Mouse (Mus musculus) CH12.LX (cell line): ENCODE results near the gene Pigk. TPM values are rescaled to one million over a fixed set of nuclear protein-coding genes. Genes with fewer than 3 reads are reported as not detected.

Experiments used
- DNase-seq: peaks from one replicate; pipeline ENCODE4 v3.0.0-alpha.2; 2013; ENCODE audit errors: extremely low read depth
- H3K27ac ChIP-seq: 2 replicates; pipeline ENCODE4 v1.5.1; 2012; ENCODE audit warnings: low read depth, mild to moderate bottlenecking, control low read depth, moderate library complexity; ENCODE audit not compliant: insufficient read depth
- H3K27me3 ChIP-seq: replicated peaks from 2 replicates; pipeline ENCODE3; 2012; ENCODE audit warnings: inconsistent platforms
- H3K36me3 ChIP-seq, 2 experiments: replicated peaks in 1 of 2; 2 replicates each; pipeline versions ENCODE3 to v1.6.1; 2012; ENCODE audit warnings: inconsistent platforms in 1 of 2, low read length in 1 of 2, mild to moderate bottlenecking in 1 of 2, mixed read lengths in 1 of 2, moderate library complexity in 1 of 2; ENCODE audit not compliant: control insufficient read depth in 1 of 2, insufficient read depth in 1 of 2
- H3K4me1 ChIP-seq, 2 experiments: 2 replicates each; pipeline ENCODE4 v1.6.1; 2012; ENCODE audit warnings: inconsistent platforms in 1 of 2, moderate library complexity in 1 of 2; ENCODE audit not compliant: insufficient read depth in 2 of 2, control insufficient read depth in 1 of 2
- H3K4me2 ChIP-seq: 2 replicates; pipeline ENCODE4 v1.6.1; 2012; ENCODE audit warnings: low read depth, mild to moderate bottlenecking, control low read depth; ENCODE audit not compliant: poor library complexity, insufficient read depth, severe bottlenecking
- H3K4me3 ChIP-seq, 3 experiments: fragments of 150-350 bp in 1 of 3; sonication (generic) in 1 of 3; replicated peaks in 1 of 3; 2 replicates each; pipeline versions ENCODE3 to v1.5.1; 2011 to 2012; ENCODE audit warnings: low read depth in 2 of 3, low read length in 2 of 3, mild to moderate bottlenecking in 2 of 3, moderate library complexity in 2 of 3, control low read depth in 1 of 3, improper control_type of control experiment in 1 of 3, inconsistent platforms in 1 of 3, mixed read lengths in 1 of 3; ENCODE audit not compliant: poor library complexity in 1 of 3
- H3K79me2 ChIP-seq: replicated peaks from 2 replicates; pipeline ENCODE4 v1.6.1; 2012; ENCODE audit warnings: mild to moderate bottlenecking, moderate library complexity; ENCODE audit not compliant: control insufficient read depth, poor library complexity, insufficient read depth, severe bottlenecking; ENCODE audit errors: extremely low read depth
- H3K9ac ChIP-seq: 2 replicates; pipeline ENCODE4 v1.6.1; 2012; ENCODE audit warnings: low read depth, mild to moderate bottlenecking, control low read depth, moderate library complexity; ENCODE audit not compliant: insufficient read depth
- H3K9me3 ChIP-seq: replicated peaks from 2 replicates; pipeline ENCODE3; 2012; ENCODE audit warnings: low read length, inconsistent platforms, mixed read lengths
- BHLHE40 ChIP-seq: IDR thresholded peaks from 2 replicates; pipeline ENCODE4 v1.6.1; 2011; ENCODE audit warnings: mild to moderate bottlenecking, low read depth, low read length, improper control_type of control experiment
- CHD1 ChIP-seq: IDR thresholded peaks from 2 replicates; pipeline ENCODE4 v1.6.1; 2012; ENCODE audit warnings: low read depth, low read length, improper control_type of control experiment, inconsistent platforms
- CHD2 ChIP-seq: IDR thresholded peaks from 2 replicates; pipeline ENCODE4 v1.6.1; 2011; ENCODE audit warnings: low read length, improper control_type of control experiment
- CTCF ChIP-seq, 2 experiments: IDR thresholded peaks in 1 of 2; conservative IDR thresholded peaks in 1 of 2; 2 replicates each; pipeline ENCODE4 v1.5.1; 2011 to 2012; ENCODE audit warnings: low read depth in 2 of 2, low read length in 2 of 2, improper control_type of control experiment in 1 of 2, inconsistent platforms in 1 of 2, mild to moderate bottlenecking in 1 of 2, moderate library complexity in 1 of 2
- E2F4 ChIP-seq: IDR thresholded peaks from 2 replicates; pipeline ENCODE4 v1.6.1; 2011; ENCODE audit warnings: low read depth, low read length, improper control_type of control experiment; ENCODE audit not compliant: insufficient replicate concordance
- EP300 ChIP-seq: IDR thresholded peaks from 2 replicates; pipeline ENCODE4 v1.6.1; 2011; ENCODE audit warnings: low read length, improper control_type of control experiment
- ETS1 ChIP-seq: conservative IDR thresholded peaks from 2 replicates; pipeline ENCODE4 v1.6.1; 2012; ENCODE audit warnings: low read depth, mild to moderate bottlenecking, inconsistent platforms, low read length, improper control_type of control experiment, moderate library complexity
- GABPA ChIP-seq: IDR thresholded peaks from 2 replicates; pipeline ENCODE4 v1.6.1; 2012; ENCODE audit warnings: low read depth, low read length, improper control_type of control experiment, inconsistent platforms; ENCODE audit not compliant: insufficient replicate concordance
- HCFC1 ChIP-seq: IDR thresholded peaks from 2 replicates; pipeline ENCODE4 v1.6.1; 2012; ENCODE audit warnings: low read depth, mild to moderate bottlenecking, inconsistent platforms, low read length, improper control_type of control experiment
- JUND ChIP-seq: conservative IDR thresholded peaks from 2 replicates; pipeline ENCODE4 v1.6.1; 2011; ENCODE audit warnings: low read depth, low read length, improper control_type of control experiment
- KAT2A ChIP-seq: IDR thresholded peaks from 2 replicates; pipeline ENCODE4 v1.6.1; 2012; ENCODE audit warnings: low read length, improper control_type of control experiment, inconsistent platforms; ENCODE audit not compliant: insufficient replicate concordance
- MAFK ChIP-seq: IDR thresholded peaks from 2 replicates; pipeline ENCODE4 v1.6.1; 2011; ENCODE audit warnings: low read length, improper control_type of control experiment; ENCODE audit not compliant: insufficient replicate concordance
- MAX ChIP-seq: IDR thresholded peaks from 2 replicates; pipeline ENCODE4 v1.6.1; 2011; ENCODE audit warnings: low read length, improper control_type of control experiment
- MAZ ChIP-seq: IDR thresholded peaks from 2 replicates; pipeline ENCODE4 v1.6.1; 2012; ENCODE audit warnings: low read depth, mild to moderate bottlenecking, inconsistent platforms, low read length, improper control_type of control experiment, moderate library complexity
- MEF2A ChIP-seq: IDR thresholded peaks from 2 replicates; pipeline ENCODE4 v1.6.1; 2014; ENCODE audit warnings: low read depth, mild to moderate bottlenecking, inconsistent platforms, low read length, improper control_type of control experiment, borderline replicate concordance
- MYC ChIP-seq: IDR thresholded peaks from 2 replicates; pipeline ENCODE4 v1.6.1; 2011; ENCODE audit warnings: low read depth, mild to moderate bottlenecking, improper control_type of control experiment, low read length
- NELFE ChIP-seq: IDR thresholded peaks from 2 replicates; pipeline ENCODE4 v1.6.1; 2011; ENCODE audit warnings: low read depth, low read length, improper control_type of control experiment
- NRF1 ChIP-seq: IDR thresholded peaks from 2 replicates; pipeline ENCODE4 v1.6.1; 2014; ENCODE audit warnings: low read depth, mild to moderate bottlenecking, inconsistent platforms, low read length, improper control_type of control experiment, moderate library complexity
- POLR2A ChIP-seq: IDR thresholded peaks from 2 replicates; pipeline ENCODE4 v1.6.1; 2011; ENCODE audit warnings: low read depth, mild to moderate bottlenecking, improper control_type of control experiment, low read length
- POLR2AphosphoS2 ChIP-seq: IDR thresholded peaks from 2 replicates; pipeline ENCODE4 v1.6.1; 2011; ENCODE audit warnings: low read depth, low read length, improper control_type of control experiment
- RAD21 ChIP-seq: IDR thresholded peaks from 2 replicates; pipeline ENCODE4 v1.6.1; 2011; ENCODE audit warnings: low read depth, mild to moderate bottlenecking, low read length, improper control_type of control experiment, moderate library complexity
- RCOR1 ChIP-seq: conservative IDR thresholded peaks from 2 replicates; pipeline ENCODE4 v1.6.1; 2012; ENCODE audit warnings: low read depth, mild to moderate bottlenecking, inconsistent platforms, low read length, improper control_type of control experiment
- SIN3A ChIP-seq: IDR thresholded peaks from 2 replicates; pipeline ENCODE4 v1.6.1; 2012; ENCODE audit warnings: low read length, improper control_type of control experiment, inconsistent platforms
- SMC3 ChIP-seq: IDR thresholded peaks from 2 replicates; pipeline ENCODE4 v1.6.1; 2011; ENCODE audit warnings: low read depth, low read length, improper control_type of control experiment
- TBP ChIP-seq: conservative IDR thresholded peaks from 2 replicates; pipeline ENCODE4 v1.6.1; 2011; ENCODE audit warnings: low read depth, low read length, improper control_type of control experiment
- UBTF ChIP-seq: IDR thresholded peaks from 2 replicates; pipeline ENCODE4 v1.6.1; 2012; ENCODE audit warnings: low read depth, mild to moderate bottlenecking, inconsistent platforms, low read length, improper control_type of control experiment, moderate library complexity
- USF2 ChIP-seq: conservative IDR thresholded peaks from 2 replicates; pipeline ENCODE4 v1.6.1; 2011; ENCODE audit warnings: low read depth, low read length, improper control_type of control experiment
- ZC3H11A ChIP-seq: IDR thresholded peaks from 2 replicates; pipeline ENCODE4 v1.6.1; 2012; ENCODE audit warnings: low read depth, mild to moderate bottlenecking, inconsistent platforms, low read length, improper control_type of control experiment
- ZMIZ1 ChIP-seq: IDR thresholded peaks from 2 replicates; pipeline ENCODE4 v1.6.1; 2012; ENCODE audit warnings: low read depth, mild to moderate bottlenecking, inconsistent platforms, low read length, improper control_type of control experiment
- ZNF384 ChIP-seq: IDR thresholded peaks from 2 replicates; pipeline ENCODE4 v1.6.1; 2012; ENCODE audit warnings: low read depth, low read length, improper control_type of control experiment, inconsistent platforms
- dilution Hi-C: fragments of 300-500 bp; cut with MboI; formaldehyde crosslinking; loops from 2 replicates; pipeline ENCODE4 v1.14.3; 2020; ENCODE audit warnings: low sequenced_read_pairs; ENCODE audit not compliant: extremely low pct_unique_long_range_greater_than_20kb, extremely low pct_ligation_motif_present
- in situ Hi-C: fragments of 300-500 bp; cut with MboI; formaldehyde crosslinking; loops from 3 replicates; pipeline ENCODE4 v1.14.3; 2019; ENCODE audit warnings: low sequenced_read_pairs, low pct_ligation_motif_present, low pct_unique_long_range_greater_than_20kb, mixed read lengths
- polyA plus RNA-seq: library from polyadenylated mRNA; unstranded; fragments of >175 nt; gene quantifications from 2 replicates; pipeline ENCODE4 v1.2.1, GENCODE M21; 2012; ENCODE audit warnings: low read depth; ENCODE audit not compliant: insufficient read length
- total RNA-seq, 2 experiments: library from RNA; depleted of rRNA; stranded (reverse); fragments of 300-350 nt in 1 of 2; fragments of >200 nt in 1 of 2; gene quantifications; 2 replicates each; pipeline ENCODE4 v1.2.3; 2012 to 2014

The Pigk gene
- total and polyA plus RNA-seq, 3 experiments, result 56.4 to 79.3 (median 67.5) TPM

GRCm38 (mm10) chr3:152757464-152758393, 43.8 kb downstream of the Pigk start:
- Histone ChIP-seq H3K4me3 (no peak overlapping the region), H3K4me1 (peaks cover 11 to 28% of the 10 kb centered on the region in 2 experiments), H3K4me2 (no peak overlapping the region), H3K9me3 (no peaks in the 10 kb centered on the region), H3K9ac (no peak overlapping the region), H3K36me3 (peaks cover 15 to 66% of the 10 kb centered on the region in 2 experiments), H3K79me2 (no peaks in the 10 kb centered on the region), H3K27me3 (no peaks in the 10 kb centered on the region), H3K27ac (no peak overlapping the region)
- dilution Hi-C loops (no loop called here), in situ Hi-C loops (loop anchor here (5.0 kb wide), 1 partner anchor 280 kb away; no protein-coding TSS in a partner anchor)
- TF ChIP-seq E2F4 (no peak), POLR2A (no peak), MAZ (no peak), MEF2A (no peak), MAX (no peak), TBP (no peak), ETS1 (no peak)
- no peak for DNase-seq

- Histone ChIP-seq H3K4me3 (no peak overlapping the region), H3K27me3 (no peaks in the 10 kb centered on the region), H3K9me3 (no peaks in the 10 kb centered on the region), H3K79me2 (no peaks in the 10 kb centered on the region), H3K4me1 (peaks cover 11 to 28% of the 10 kb centered on the region in 2 experiments), H3K4me2 (no peak overlapping the region), H3K27ac (no peak overlapping the region), H3K9ac (no peak overlapping the region), H3K36me3 (peaks cover 17 to 72% of the 10 kb centered on the region in 2 experiments)
- dilution Hi-C loops (no loop called here), in situ Hi-C loops (loop anchor here (5.0 kb wide), 1 partner anchor 281 kb away; no protein-coding TSS in a partner anchor)
- DNase-seq, result peak; percentile 93
- peak; percentile 57; the same call in 1 of the 2 replicates for TF ChIP-seq MAZ
- TF ChIP-seq RCOR1, result peak; percentile 76; the same call in 1 of the 2 replicates
- no peak for TF ChIP-seq ZNF384
- peak; percentile 62 for TF ChIP-seq JUND
- TF ChIP-seq RAD21, result no peak
- no peak for TF ChIP-seq CTCF (conservative IDR thresholded peaks at IDR 0.05 in 1 of 2, IDR thresholded peaks at IDR 0.05 in 1 of 2; ENCODE audit: low read depth in 2 of 2, low read length in 2 of 2)
- TF ChIP-seq BHLHE40, result peak; percentile 95
- TF ChIP-seq SMC3, result no peak
- peak; percentile 63; the same call in 1 of the 2 replicates for TF ChIP-seq MAFK
- TF ChIP-seq KAT2A, result no peak
- TF ChIP-seq POLR2AphosphoS2, result no peak
- no peak for TF ChIP-seq UBTF
- peak; percentile 86 for TF ChIP-seq EP300
- TF ChIP-seq CHD1, result no peak
- no peak for TF ChIP-seq HCFC1
- TF ChIP-seq ZC3H11A, result no peak
- TF ChIP-seq ZMIZ1, result no peak
- peak; percentile 57; the same call in 1 of the 2 replicates for TF ChIP-seq CHD2
- TF ChIP-seq GABPA, result no peak
- TF ChIP-seq NELFE, result no peak
- peak; percentile 86 for TF ChIP-seq MAX
- no peak for TF ChIP-seq NRF1
- peak; percentile 75 for TF ChIP-seq SIN3A
- no peak for TF ChIP-seq POLR2A
- peak; percentile 85 for TF ChIP-seq MYC
- 0 out of 2 replicates have a peak, but pooled peaks have one; percentile 36 for TF ChIP-seq MEF2A
- TF ChIP-seq USF2, result no peak
Measured at GRCm38 (mm10) chr3:152758500-152759032, 44.7 kb downstream of the Pigk start.
